Mouse (Mus musculus): ENCODE data around the gene Olfr1395. TPM values are rescaled to one million over a fixed set of nuclear protein-coding genes. Genes with fewer than 3 reads are reported as not detected.
"Not testable (repeated sequence)": the region's sequence is repeated elsewhere in the genome, so short reads cannot be mapped to it uniquely, and the experiment has no call there.

Olfr1395 gene
- polyA plus RNA-seq, 1 experiment from 2014 or later = not detected

DNA sequence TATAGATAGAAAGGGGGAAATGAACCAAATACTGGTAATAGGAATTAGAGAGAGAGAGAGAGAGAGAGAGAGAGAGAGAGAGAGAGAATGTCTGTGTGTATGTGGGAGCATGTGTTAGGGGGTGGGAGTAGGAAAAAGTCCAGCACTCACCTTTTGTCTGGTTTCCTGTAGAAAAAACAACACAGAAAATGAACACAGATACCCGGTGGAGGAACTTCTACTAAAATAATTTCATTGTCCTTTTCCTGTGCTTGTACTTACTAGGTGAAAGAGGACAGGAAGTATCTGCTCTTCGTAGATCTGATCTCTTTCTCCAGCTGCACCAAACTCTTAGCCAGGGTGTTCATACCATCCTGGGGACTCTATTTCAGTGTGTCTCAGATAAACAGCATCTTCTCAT is 27.9 kb upstream of the Olfr1395 start:
- H3K27me3 ChIP-seq (ENCODE audit: insufficient read depth, poor library complexity, severe bottlenecking) = no peaks in the 10 kb centered on the region
- no peak overlapping the region for H3K4me3 ChIP-seq
- H3K4me1 ChIP-seq (replicated peaks) = no peaks in the 10 kb centered on the region
- WGBS = 72% methylated on average over 2 of the region's 2 CpGs
- H3K27ac ChIP-seq = no peak overlapping the region
- H3K36me3 ChIP-seq = no peaks in the 10 kb centered on the region
- no peak for DNase-seq (ENCODE audit: low spot score)
- H3K9me3 ChIP-seq = no peaks in the 10 kb centered on the region

DNA sequence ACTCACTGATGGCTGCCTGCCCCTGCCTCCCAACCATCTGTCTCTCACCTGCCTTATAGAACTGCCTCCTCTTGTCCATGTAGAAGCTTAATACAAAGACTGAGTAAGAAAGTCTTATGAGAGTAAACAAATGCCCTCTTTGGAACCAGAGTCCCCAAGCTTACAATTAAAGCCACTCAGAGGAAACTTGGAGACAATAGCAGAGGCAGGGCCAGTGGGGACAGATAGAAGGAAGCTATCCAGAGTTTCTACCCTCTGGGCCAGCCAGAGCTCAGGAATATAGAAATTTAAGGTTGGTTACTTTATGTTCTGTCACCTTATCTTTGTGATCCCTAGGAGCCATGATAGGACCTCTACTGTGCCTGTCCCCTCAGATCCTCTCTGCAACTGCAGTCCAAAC is 27.3 kb upstream of the Olfr1395 start, which contains the start of gene Olfr1396:
Gene Olfr1396 (minus strand): TSS at position 101 of the 400 bp plus-strand sequence.
- Histone ChIP-seq H3K9me3 (no peaks in the 10 kb centered on the region), H3K27me3 (ENCODE audit: insufficient read depth, poor library complexity, severe bottlenecking) (no peaks in the 10 kb centered on the region), H3K4me1 (replicated peaks) (no peaks in the 10 kb centered on the region), H3K27ac (no peak within 1 kb of the TSS), H3K36me3 (no peaks in the 10 kb centered on the region), H3K4me3 (no peak within 1 kb of the TSS)
- DNase-seq (ENCODE audit: low spot score) = no peak

DNA sequence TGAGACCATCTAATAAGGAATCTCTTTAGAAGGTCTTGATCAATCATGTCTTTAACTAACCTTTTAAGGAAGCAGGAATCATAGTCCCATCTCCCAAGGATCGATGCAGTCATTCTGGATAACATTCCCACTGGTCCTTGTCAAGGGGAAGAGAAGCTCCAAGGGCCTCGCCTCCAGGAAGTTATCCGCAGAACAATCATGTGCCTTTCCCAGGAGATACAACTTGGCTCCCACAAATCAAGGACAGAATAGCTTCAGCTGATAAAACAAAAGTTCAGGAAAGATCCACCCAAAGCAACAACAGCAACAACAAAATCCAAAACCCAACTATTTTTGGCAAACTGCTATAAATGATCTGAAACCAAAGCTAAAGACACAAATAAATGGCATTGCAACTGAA is 22.4 kb upstream of the Olfr1395 start:
- Histone ChIP-seq H3K27me3 (ENCODE audit: insufficient read depth, poor library complexity, severe bottlenecking) (no peaks in the 10 kb centered on the region), H3K4me1 (replicated peaks) (no peaks in the 10 kb centered on the region), H3K9me3 (no peaks in the 10 kb centered on the region), H3K4me3 (no peak overlapping the region), H3K36me3 (no peaks in the 10 kb centered on the region), H3K27ac (no peak overlapping the region)
- WGBS = 86% methylated on average over 3 of the region's 3 CpGs
- DNase-seq (ENCODE audit: low spot score) = no peak

DNA sequence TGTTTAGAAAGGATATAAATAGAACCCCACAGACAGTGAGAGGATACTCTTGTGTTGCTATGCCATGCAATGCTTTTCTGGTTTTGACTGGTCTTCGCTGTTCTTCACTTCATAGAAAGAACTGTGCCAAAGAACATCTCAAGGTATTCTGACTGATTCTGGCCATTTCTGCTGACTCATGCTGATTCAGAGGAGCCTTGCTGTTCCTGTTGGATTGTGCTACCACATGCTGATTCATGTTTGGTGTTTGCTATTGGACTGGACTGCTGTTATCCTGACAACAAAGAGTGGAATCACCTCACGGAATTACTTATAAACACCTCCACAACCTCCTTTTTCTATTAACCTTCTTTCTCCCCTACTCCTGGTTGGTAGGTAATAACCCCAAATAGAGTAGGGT is 17.9 kb upstream of the Olfr1395 start:
- H3K4me1 ChIP-seq (replicated peaks) = no peaks in the 10 kb centered on the region
- no peak overlapping the region for H3K27ac ChIP-seq
- WGBS = 83% methylated on average over 2 of the region's 2 CpGs
- H3K4me3 ChIP-seq = no peak overlapping the region
- H3K36me3 ChIP-seq = no peaks in the 10 kb centered on the region
- H3K9me3 ChIP-seq = no peaks in the 10 kb centered on the region
- DNase-seq (ENCODE audit: low spot score) = no peak
- no peaks in the 10 kb centered on the region for H3K27me3 ChIP-seq (ENCODE audit: insufficient read depth, poor library complexity, severe bottlenecking)

DNA sequence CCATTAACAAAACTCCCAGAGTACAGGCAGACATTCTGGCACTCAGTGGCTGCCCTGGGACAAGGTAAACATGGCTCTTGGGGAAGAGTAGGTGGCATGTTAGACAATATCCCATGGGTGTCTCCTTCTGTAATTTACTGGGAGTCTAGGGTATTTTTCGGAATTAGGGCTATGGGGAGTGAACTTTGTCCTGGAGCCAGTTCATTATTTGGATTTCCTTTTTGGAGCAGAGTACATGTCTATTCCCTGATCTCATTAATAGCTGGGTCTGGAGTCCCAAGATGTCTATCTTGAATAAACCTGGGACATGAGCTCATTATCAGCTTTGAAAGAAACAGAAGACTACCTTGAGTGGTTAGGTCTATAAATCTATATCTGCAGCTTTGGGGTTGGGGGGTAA is 12.0 kb downstream of the Olfr1395 start, which contains the start of gene Olfr1394:
Gene Olfr1394 (plus strand): TSS at position 301 of the 400 bp plus-strand sequence.
- H3K27me3 ChIP-seq (ENCODE audit: insufficient read depth, poor library complexity, severe bottlenecking) = no peaks in the 10 kb centered on the region
- no peak for DNase-seq (ENCODE audit: low spot score)
- no peaks in the 10 kb centered on the region for H3K36me3 ChIP-seq
- H3K4me1 ChIP-seq (replicated peaks) = no peaks in the 10 kb centered on the region
- H3K9me3 ChIP-seq = no peaks in the 10 kb centered on the region
- H3K4me3 ChIP-seq = no peak within 1 kb of the TSS
- 88% methylated on average over 1 of the region's 1 CpGs for WGBS
- no peak within 1 kb of the TSS for H3K27ac ChIP-seq

DNA sequence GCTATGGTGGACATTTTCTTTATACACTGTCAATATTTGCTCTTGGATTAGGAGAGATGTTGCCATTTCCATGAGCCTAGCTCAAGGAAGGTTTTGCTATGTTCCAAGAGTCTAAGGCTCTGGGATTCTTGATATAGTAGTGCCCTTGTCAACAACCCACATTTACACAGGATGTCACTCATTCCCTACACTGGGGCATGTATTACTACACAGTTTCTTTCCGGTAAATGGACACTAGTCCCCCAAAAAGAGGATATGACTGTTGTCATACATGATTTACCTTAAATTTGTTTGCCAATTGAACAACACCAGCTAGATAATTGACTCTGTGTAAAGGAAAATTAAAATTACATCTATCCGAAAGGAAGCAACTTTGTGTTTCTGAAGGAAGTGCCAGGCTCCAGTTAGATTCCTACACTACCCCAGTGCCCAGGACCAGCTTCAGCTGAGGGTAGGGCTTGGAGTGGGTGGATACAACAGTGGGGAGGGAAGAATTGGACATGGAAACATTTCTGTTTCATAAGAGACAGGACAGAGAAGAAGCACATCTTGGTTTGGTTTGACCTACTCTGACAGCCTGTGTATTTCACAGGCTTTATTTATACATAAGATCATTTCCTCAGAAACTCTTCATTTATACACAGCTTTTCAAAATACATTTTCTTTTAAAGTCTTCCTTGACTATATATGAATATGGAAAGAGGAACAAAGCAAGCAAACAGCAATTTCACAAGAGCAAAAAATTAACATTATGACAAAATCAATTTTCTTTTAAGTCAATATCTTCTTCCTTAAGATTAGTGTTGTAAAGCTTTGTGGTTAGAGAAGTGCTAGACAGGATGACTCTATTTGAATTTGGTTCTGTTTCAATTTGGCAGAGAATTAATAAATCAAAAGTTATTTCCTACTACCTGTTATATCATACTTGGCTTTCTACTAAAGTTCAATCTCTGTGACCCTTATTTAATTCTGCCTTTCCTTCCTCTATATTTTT is 15.0 kb downstream of the Olfr1395 start:
- H3K36me3 ChIP-seq = no peaks in the 10 kb centered on the region
- no peak overlapping the region for H3K27ac ChIP-seq
- no peaks in the 10 kb centered on the region for H3K27me3 ChIP-seq (ENCODE audit: insufficient read depth, poor library complexity, severe bottlenecking)
- no peak for DNase-seq (ENCODE audit: low spot score)
- H3K4me1 ChIP-seq (replicated peaks) = no peaks in the 10 kb centered on the region
- no peak overlapping the region for H3K4me3 ChIP-seq
- no peaks in the 10 kb centered on the region for H3K9me3 ChIP-seq
- WGBS = 94% methylated on average over 2 of the region's 2 CpGs

DNA sequence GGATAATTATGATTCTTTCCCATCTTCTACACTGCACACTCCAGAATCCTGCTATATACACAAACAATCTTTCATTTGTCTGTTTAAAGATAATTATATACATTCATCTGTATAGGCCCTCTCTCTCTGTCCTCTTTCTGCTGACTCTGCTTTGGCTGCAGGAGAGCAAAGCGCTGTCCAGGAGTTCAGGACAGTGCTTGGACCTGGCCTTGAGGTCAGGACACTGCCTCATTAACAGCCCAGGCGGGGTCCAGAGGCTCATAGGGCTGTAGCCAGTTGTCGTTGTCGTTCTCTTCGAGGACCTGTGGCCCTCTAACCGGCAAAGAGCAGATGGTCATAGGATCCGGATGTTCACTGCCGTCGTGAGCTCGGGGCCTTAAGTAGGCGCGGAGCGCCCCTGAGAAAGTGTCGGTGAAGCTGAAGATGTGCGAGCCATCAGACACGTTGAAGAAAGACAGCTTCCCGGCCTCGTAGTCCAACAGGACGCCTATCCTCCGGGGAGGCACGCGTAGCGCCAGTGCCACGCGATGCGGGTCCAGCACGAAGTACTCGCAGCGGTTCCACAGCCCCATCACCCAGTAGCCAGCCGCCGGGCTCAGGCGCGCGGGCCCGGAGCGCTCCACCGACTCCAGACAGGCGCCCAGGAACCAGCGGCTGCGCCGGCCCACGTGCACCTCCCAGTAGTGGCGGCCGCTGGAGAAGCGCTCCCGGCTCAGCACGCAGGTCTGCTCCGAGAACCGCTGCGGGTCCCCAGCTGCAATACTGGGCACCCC is 27.0 kb downstream of the Olfr1395 start:
- H3K27me3 ChIP-seq (ENCODE audit: insufficient read depth, poor library complexity, severe bottlenecking) = peaks cover 36% of the 10 kb centered on the region
- H3K4me3 ChIP-seq = peak overlapping the region; percentile 52
- peak overlapping the region; percentile 9; the same call in 1 of the 2 replicates for H3K27ac ChIP-seq
- WGBS = 7% methylated on average over 50 of the region's 50 CpGs
- H3K4me1 ChIP-seq (replicated peaks) = peaks cover 8% of the 10 kb centered on the region
- DNase-seq (ENCODE audit: low spot score) = peak; percentile 51
- no peaks in the 10 kb centered on the region for H3K36me3 ChIP-seq
- peaks cover 8% of the 10 kb centered on the region for H3K9me3 ChIP-seq

DNA sequence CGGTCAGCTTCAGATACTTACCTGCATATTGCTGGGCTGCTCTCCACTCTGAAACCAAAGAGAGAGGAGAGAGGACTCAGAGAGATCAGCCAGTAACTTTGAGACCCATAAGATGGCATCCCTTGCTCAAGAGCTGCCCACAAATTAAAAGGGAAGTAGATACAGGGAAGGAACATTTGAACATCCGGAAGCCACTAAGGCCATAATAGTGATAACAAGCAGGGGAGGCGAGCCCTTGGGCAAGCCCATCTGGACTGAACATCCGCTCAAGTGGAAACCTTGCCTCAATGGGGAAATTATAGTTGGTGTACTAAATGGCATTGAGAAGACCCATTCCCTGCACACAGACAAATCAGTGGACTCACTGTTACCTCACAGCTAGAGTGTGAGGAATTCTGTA is 28.5 kb downstream of the Olfr1395 start:
- peaks cover 8% of the 10 kb centered on the region for H3K9me3 ChIP-seq
- H3K4me1 ChIP-seq (replicated peaks) = peaks cover 13% of the 10 kb centered on the region
- H3K4me3 ChIP-seq = no peak overlapping the region
- H3K36me3 ChIP-seq = no peaks in the 10 kb centered on the region
- peaks cover 36% of the 10 kb centered on the region for H3K27me3 ChIP-seq (ENCODE audit: insufficient read depth, poor library complexity, severe bottlenecking)
- no peak for DNase-seq (ENCODE audit: low spot score)
- H3K27ac ChIP-seq = no peak overlapping the region
- whole genome bisulfite sequencing = 92% methylated on average over 4 of the region's 4 CpGs

DNA sequence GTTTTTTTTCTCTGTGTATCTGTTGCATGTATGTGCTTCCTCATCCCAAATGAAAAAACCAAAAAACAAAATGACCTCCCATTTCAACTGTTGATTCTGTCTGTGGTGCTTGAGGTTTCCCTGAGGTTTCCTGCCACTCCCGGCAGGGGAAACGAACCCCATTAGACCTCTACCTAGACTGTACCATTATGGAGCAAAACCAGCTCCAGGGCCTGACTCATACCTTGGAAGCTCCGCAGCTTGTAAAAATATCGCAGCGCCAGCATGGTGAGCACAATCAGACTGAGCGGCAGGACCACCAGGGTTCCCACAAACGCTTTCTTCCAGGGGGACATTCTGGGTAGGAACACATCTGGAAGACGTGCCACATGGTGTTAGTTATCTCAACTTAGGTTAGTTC is 33.3 kb downstream of the Olfr1395 start:
- H3K9me3 ChIP-seq = no peaks in the 10 kb centered on the region
- H3K27ac ChIP-seq = no peak overlapping the region
- peaks cover 8% of the 10 kb centered on the region for H3K27me3 ChIP-seq (ENCODE audit: insufficient read depth, poor library complexity, severe bottlenecking)
- H3K36me3 ChIP-seq = no peaks in the 10 kb centered on the region
- no peak for DNase-seq (ENCODE audit: low spot score)
- H3K4me3 ChIP-seq = no peak overlapping the region
- 93% methylated on average over 8 of the region's 8 CpGs for WGBS
- H3K4me1 ChIP-seq (replicated peaks) = peaks cover 4% of the 10 kb centered on the region; the same call in 1 of the 2 replicates

DNA sequence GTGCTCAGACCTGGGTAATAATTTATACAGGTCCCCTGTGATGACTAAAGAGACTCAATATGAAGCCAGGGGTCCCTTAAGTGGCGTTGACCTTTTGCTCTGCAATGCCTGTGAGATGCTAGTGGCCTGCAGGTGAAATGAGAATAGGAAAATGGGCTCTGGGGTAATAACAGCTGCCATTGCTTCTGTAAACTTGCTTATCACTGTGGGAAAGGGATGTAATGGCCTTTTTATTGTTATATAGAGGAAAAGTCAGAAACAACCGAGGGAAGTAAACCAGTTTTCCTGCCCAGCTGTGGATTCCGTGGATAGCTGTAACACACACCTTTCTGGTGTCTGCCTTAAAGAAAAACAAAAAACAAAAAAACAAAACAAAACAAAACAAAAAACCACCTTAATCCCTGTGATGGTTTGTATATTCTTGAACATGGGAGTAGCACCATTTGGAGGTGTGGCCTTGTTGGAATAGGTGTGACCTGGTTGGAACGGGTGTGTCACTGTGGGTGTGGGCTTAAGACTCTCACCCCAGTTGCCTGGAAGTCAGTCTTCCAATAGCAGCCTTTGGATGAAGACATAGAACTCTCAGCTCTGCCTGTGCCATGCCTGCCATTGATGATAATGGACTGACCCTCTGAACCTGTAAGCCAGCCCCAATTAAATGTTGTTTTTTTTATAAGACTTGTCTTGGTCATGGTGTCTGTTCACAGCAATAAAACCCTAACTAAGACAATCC is 34.1 kb downstream of the Olfr1395 start:
- H3K9me3 ChIP-seq; DNase-seq (ENCODE audit: low spot score); H3K4me3 ChIP-seq; H3K36me3 ChIP-seq; H3K27ac ChIP-seq; H3K27me3 ChIP-seq (ENCODE audit: insufficient read depth, poor library complexity, severe bottlenecking); H3K4me1 ChIP-seq (replicated peaks): not testable (repeated sequence)
- 87% methylated on average over 4 of the region's 4 CpGs for WGBS

DNA sequence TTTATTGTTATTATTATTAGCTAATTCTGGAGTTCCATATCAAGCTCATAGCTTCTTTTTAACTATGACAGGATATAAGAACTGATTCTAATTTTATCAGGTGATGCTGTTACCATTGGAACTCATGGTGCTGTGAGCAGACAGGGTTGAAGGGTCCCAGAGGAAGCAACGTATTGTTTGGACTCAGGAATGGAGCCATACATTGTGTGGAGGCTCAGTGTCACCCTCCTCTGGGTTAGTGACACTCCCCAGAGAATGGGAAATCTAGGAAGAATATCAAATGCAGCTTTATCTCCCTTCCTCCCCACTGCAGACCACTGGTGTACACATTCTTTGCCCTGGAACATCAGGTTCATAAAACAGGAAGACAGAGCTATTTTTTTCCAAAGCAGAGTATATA is 41.1 kb downstream of the Olfr1395 start:
- Histone ChIP-seq H3K4me3 (no peak overlapping the region), H3K4me1 (replicated peaks) (no peaks in the 10 kb centered on the region), H3K27ac (no peak overlapping the region), H3K27me3 (ENCODE audit: insufficient read depth, poor library complexity, severe bottlenecking) (no peaks in the 10 kb centered on the region), H3K36me3 (no peaks in the 10 kb centered on the region), H3K9me3 (no peaks in the 10 kb centered on the region)
- WGBS = 68% methylated on average over 1 of the region's 1 CpGs
- DNase-seq (ENCODE audit: low spot score) = no peak

DNA sequence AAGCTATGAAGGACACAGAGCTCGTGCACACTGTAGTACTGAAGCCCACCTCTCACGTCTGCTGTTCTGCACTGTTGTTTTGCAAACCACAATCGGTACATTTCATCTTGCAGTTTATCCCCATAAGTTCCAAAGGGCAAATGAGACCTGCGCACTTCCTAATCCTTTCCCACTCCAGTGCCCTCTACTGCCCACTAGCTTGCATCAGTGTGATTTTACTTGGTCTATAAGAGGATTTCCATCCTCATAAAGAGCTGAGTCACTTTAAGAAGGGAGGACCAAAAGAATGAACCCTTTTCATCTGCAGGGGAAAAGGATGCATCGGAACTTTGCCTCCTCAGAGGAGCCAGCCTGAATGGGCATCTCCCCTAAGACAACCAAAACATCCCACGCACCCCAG is 44.4 kb downstream of the Olfr1395 start:
- no peak for DNase-seq (ENCODE audit: low spot score)
- Histone ChIP-seq H3K4me3 (no peak overlapping the region), H3K36me3 (no peaks in the 10 kb centered on the region), H3K27ac (no peak overlapping the region), H3K27me3 (ENCODE audit: insufficient read depth, poor library complexity, severe bottlenecking) (no peaks in the 10 kb centered on the region), H3K9me3 (no peaks in the 10 kb centered on the region), H3K4me1 (replicated peaks) (no peaks in the 10 kb centered on the region)
- WGBS = 84% methylated on average over 6 of the region's 6 CpGs

Data from hindbrain, embryonic 10.5 days (tissue).